Mouse (Mus musculus): ENCODE measurements around the gene Htr1d. TPM values are rescaled to one million over a fixed set of nuclear protein-coding genes. Genes with fewer than 3 reads are reported as not detected.
A peak's percentile ranks its signal among the peaks of the same experiment; 100 is the strongest.

Htr1d gene
- total RNA-seq (2021): 1 to 10 TPM in 1 of 2 experiments, under 1 TPM in 1; 0.98 to 1.3 TPM
- long read RNA-seq: 0 reads

- DNase-seq (ENCODE audit: low spot score in 2 of 2): no peak
Measured at GRCm38 (mm10) chr4:136423224-136423623, at the start of gene Htr1d. Gene Htr1d (plus strand): TSS chr4:136423524.

GRCm38 (mm10) chr4:136377001-136377400 lies 46.3 kb upstream of the Htr1d start:
- no peak for DNase-seq (ENCODE audit: low spot score in 2 of 2)

DNA sequence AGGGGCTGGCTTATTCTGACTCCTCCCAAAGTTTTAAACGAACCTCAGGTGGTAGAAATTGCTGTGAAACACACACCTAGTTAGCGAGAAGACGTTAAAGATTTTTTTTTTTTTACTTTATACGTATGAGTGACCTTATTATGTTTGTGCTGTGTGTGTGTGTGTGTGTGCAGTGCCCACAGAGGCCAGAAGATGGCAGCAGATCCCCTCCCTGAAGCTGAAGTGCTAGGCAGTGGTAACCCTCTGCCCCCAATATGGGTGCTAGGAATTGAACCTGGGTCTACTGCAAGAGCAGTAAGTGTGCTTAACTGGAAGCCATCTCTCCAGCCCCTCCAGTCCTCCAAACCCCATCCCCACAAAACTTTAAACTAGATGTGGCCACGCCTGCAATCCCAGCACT lies 40.3 kb upstream of the Htr1d start:
- DNase-seq (ENCODE audit: low spot score in 2 of 2): no peak

- no peak for DNase-seq (ENCODE audit: low spot score in 2 of 2)
Measured at GRCm38 (mm10) chr4:136383839-136384238, 39.5 kb upstream of the Htr1d start.

DNA sequence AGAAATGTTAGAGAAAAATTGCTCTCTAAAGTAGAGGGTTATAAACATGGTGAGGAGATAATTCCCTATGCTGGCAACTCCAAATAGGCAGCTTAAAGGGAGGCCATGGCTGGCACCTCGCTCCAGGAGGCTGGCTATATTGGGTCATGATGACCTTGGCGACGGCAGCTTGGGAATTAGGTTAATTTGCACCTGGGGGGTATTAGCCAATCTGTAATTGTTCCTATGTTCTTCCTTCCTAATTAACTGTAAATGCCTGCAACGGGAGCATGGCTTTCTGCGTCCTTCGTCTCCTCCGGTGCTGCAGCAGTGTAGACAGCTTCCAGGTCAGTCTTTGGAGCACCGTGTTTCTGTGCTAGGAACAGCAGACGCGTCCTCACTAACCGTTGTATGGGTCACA lies 36.1 kb upstream of the Htr1d start:
- DNase-seq (ENCODE audit: low spot score in 2 of 2): no peak

- no peak for DNase-seq (ENCODE audit: low spot score in 2 of 2)
Measured at GRCm38 (mm10) chr4:136401806-136402205, 21.5 kb upstream of the Htr1d start.

DNA sequence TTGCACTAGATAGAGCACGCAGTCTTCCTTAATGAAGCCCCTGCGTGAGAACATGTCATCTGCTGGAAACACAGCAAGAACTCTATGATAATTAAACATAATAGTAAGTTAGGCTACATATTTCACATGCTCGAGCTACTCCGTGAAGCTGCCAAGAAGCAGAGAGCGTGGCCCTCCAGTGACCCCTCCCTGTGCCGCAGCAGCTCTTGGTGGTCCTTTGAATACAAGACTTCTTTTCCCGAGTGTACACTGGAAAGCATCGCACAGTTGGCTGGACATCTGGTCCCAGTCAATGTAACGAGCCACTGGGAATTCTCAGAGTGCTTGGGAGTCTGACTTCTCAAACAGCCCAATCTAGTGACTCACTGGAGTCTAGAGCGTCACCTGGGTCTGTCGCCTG lies 15.5 kb upstream of the Htr1d start:
- DNase-seq (ENCODE audit: low spot score in 2 of 2): no peak

- DNase-seq (ENCODE audit: low spot score in 2 of 2): no peak
Measured at GRCm38 (mm10) chr4:136411995-136412765, 11.1 kb upstream of the Htr1d start.

GRCm38 (mm10) chr4:136415477-136415876 lies 7.8 kb upstream of the Htr1d start:
- no peak for DNase-seq (ENCODE audit: low spot score in 2 of 2)

- DNase-seq (ENCODE audit: low spot score in 2 of 2): no peak
Measured at GRCm38 (mm10) chr4:136418962-136419361, 4.4 kb upstream of the Htr1d start.

- DNase-seq (ENCODE audit: low spot score in 2 of 2): no peak
Measured at GRCm38 (mm10) chr4:136419386-136419785, 3.9 kb upstream of the Htr1d start.

- peak in 1 of 2 experiments; percentile 30 for DNase-seq (ENCODE audit: low spot score in 2 of 2)
Measured at GRCm38 (mm10) chr4:136424120-136424999, 1.0 kb downstream of the Htr1d start.

- no peak for DNase-seq (ENCODE audit: low spot score in 2 of 2)
Measured at GRCm38 (mm10) chr4:136425000-136425288, 1.6 kb downstream of the Htr1d start.

- DNase-seq (ENCODE audit: low spot score in 2 of 2): no peak
Measured at GRCm38 (mm10) chr4:136430609-136431375, 7.5 kb downstream of the Htr1d start.

DNA sequence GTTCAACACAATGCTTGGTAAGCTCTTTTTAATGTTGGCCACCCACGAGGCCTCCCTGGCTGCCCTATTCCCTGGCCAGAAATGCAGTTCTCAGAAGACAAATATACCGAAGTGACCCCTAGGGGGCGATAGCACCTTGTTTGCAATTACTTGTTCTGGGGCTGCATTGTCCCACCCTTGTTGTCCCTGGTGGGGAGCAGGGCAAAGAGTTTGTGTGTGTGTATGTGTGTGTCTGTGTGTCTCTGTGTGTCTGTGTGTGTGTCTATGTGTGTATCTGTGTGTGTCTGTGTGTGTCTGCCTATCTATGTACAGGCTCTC lies 8.0 kb downstream of the Htr1d start:
- DNase-seq (ENCODE audit: low spot score in 2 of 2): peak; percentile 60 to 64

DNA sequence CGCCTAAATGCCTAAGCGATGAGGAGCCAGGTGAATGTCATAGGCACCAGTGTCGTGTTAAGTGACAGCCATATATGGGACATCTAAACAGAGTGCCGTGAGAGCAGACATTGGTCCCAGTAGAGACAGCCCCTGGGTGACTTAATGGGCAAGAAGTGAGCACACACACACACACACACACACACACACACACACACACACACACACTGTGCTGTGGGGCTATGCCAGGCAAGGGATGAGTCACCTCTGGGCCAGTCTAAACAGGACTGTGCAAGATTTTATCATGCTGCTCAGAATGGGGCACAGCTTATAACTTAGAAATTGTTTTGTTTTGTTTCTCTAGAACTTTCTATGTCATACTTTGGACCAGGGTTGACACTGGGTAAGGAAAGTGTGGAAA lies 10.7 kb downstream of the Htr1d start:
- no peak for DNase-seq (ENCODE audit: low spot score in 2 of 2)

DNA sequence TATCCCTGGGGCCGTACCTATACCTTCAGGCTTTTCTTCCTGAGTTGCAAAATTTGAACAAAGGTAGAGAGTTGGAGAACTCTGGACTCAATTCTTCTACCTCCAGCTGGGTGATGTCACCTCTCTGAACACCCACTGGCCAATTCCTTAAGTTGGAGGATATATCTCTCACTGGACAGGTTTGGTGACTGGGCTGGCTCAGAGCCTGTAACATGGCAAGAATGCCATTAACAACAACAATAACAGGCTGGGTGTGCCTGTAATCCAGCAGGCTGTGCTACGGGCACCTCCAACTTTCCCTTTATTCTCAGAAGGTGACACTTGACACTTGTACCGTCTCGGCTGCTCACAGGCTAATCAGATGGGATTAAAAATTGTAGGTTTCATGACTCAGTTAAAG lies 15.8 kb downstream of the Htr1d start:
- no peak for DNase-seq (ENCODE audit: low spot score in 2 of 2)

- no peak for DNase-seq (ENCODE audit: low spot score in 2 of 2)
Measured at GRCm38 (mm10) chr4:136441354-136442043, 18.2 kb downstream of the Htr1d start.

GRCm38 (mm10) chr4:136444561-136444960 lies 21.2 kb downstream of the Htr1d start:
- DNase-seq (ENCODE audit: low spot score in 2 of 2): no peak

DNA sequence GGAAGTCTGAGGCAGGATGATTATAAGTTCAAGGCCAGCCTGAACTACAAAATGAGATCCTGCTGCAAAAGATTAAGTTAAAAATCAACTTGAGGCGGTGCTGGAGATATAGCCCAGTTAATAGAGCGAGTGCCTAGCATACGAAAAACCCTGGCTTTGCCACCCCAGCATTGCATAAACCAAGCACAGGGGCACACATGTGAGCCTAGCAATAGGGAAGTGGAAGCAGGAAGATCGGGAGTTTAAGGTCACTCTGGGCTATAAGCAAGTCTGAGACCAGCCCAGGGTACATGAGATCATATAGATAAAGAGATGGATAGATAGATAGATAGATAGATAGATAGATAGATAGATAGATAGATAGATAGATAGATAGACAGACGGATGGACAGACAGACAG lies 26.5 kb downstream of the Htr1d start:
- no peak for DNase-seq (ENCODE audit: low spot score in 2 of 2)

GRCm38 (mm10) chr4:136450271-136450670 lies 26.9 kb downstream of the Htr1d start:
- DNase-seq (ENCODE audit: low spot score in 2 of 2): no peak

All from layer of hippocampus, postnatal 10 days (tissue).